Mouse (Mus musculus): ENCODE results near the gene Obscn. TPM values are rescaled to one million over a fixed set of nuclear protein-coding genes. Genes with fewer than 3 reads are reported as not detected.

The Obscn gene
- total RNA-seq, 2 experiments from 2014 or later: 1,684 to 1,873 TPM

- no peak for DNase-seq (ENCODE audit: low spot score)
Observed at GRCm38 (mm10) chr11:59142962-59143361, 6.8 kb upstream of the Obscn start.

GRCm38 (mm10) chr11:59141772-59142370 is 5.7 kb upstream of the Obscn start:
- no peak for DNase-seq (ENCODE audit: low spot score)

GRCm38 (mm10) chr11:59138537-59139486 is 2.6 kb upstream of the Obscn start:
- peak; percentile 85 for DNase-seq (ENCODE audit: low spot score)

- peak; percentile 66 for DNase-seq (ENCODE audit: low spot score)
Observed at GRCm38 (mm10) chr11:59136994-59137706, 948 bp upstream of the Obscn start.

GRCm38 (mm10) chr11:59135051-59135820 is 966 bp downstream of the Obscn start:
- DNase-seq (ENCODE audit: low spot score): no peak

- no peak for DNase-seq (ENCODE audit: low spot score)
Observed at GRCm38 (mm10) chr11:59134373-59134997, 1.7 kb downstream of the Obscn start.

GRCm38 (mm10) chr11:59132065-59132464 is 4.1 kb downstream of the Obscn start:
- no peak for DNase-seq (ENCODE audit: low spot score)

- DNase-seq (ENCODE audit: low spot score): no peak
Observed at GRCm38 (mm10) chr11:59131348-59131919, 4.8 kb downstream of the Obscn start.

- no peak for DNase-seq (ENCODE audit: low spot score)
Observed at GRCm38 (mm10) chr11:59130782-59131181, 5.4 kb downstream of the Obscn start.

- no peak for DNase-seq (ENCODE audit: low spot score)
Observed at GRCm38 (mm10) chr11:59105945-59106344, 30.3 kb downstream of the Obscn start.

GRCm38 (mm10) chr11:59102324-59102723 is 33.9 kb downstream of the Obscn start:
- DNase-seq (ENCODE audit: low spot score): no peak

GRCm38 (mm10) chr11:59098339-59098738 is 37.9 kb downstream of the Obscn start:
- no peak for DNase-seq (ENCODE audit: low spot score)

GRCm38 (mm10) chr11:59097770-59098169 is 38.4 kb downstream of the Obscn start:
- no peak for DNase-seq (ENCODE audit: low spot score)

GRCm38 (mm10) chr11:59094213-59094612 is 42.0 kb downstream of the Obscn start:
- DNase-seq (ENCODE audit: low spot score): no peak

GRCm38 (mm10) chr11:59087581-59087980 is 48.6 kb downstream of the Obscn start:
- DNase-seq (ENCODE audit: low spot score): no peak

GRCm38 (mm10) chr11:59085200-59085599 is 51.0 kb downstream of the Obscn start:
- no peak for DNase-seq (ENCODE audit: low spot score)

GRCm38 (mm10) chr11:59083125-59083524 is 53.1 kb downstream of the Obscn start:
- no peak for DNase-seq (ENCODE audit: low spot score)

GRCm38 (mm10) chr11:59078311-59078710 is 57.9 kb downstream of the Obscn start:
- DNase-seq (ENCODE audit: low spot score): peak; percentile 70

GRCm38 (mm10) chr11:59070321-59070720 is 65.9 kb downstream of the Obscn start:
- no peak for DNase-seq (ENCODE audit: low spot score)

GRCm38 (mm10) chr11:59068922-59069321 is 67.3 kb downstream of the Obscn start:
- no peak for DNase-seq (ENCODE audit: low spot score)

Measured in gastrocnemius, adult 18-20 months (tissue).